Mouse (Mus musculus) midbrain, postnatal 0 days (tissue): ENCODE measurements at regions not wholly inside any gene's neighbourhood (a gene's known extent, or its start where the extent isn't known, plus 50 kb on each side); places are given as distances from the start of the nearest gene placed in this dataset.

Source experiments
- ATAC-seq: fragments of 200-750 bp; cut with Nextera tagmentation; 2 replicates; pipeline ENCODE4 v1.8.0; 2017; ENCODE audit warnings: moderate number of reproducible peaks, mild to moderate bottlenecking, moderate TSS enrichment, moderate library complexity; ENCODE audit not compliant: low FRiP score
- DNase-seq: peaks from one replicate; pipeline ENCODE4 v3.0.0-alpha.2; 2015; ENCODE audit warnings: low spot score
- H3K27ac ChIP-seq: fragments of 300-500 bp; sonication (generic); 2 replicates; pipeline ENCODE4 v1.5.1; 2014; ENCODE audit warnings: low read depth, mild to moderate bottlenecking, low read length, mixed read lengths
- H3K27me3 ChIP-seq: fragments of 300-500 bp; sonication (generic); 2 replicates; pipeline ENCODE4 v1.6.1; 2014; ENCODE audit warnings: low read length, control low read depth, mixed read lengths; ENCODE audit not compliant: insufficient read depth
- H3K36me3 ChIP-seq: fragments of 300-500 bp; sonication (generic); 2 replicates; pipeline ENCODE4 v1.6.1; 2014; ENCODE audit warnings: low read length, control low read depth, mixed read lengths; ENCODE audit not compliant: insufficient read depth
- H3K4me1 ChIP-seq: fragments of 300-500 bp; sonication (generic); 2 replicates; pipeline ENCODE4 v1.6.1; 2014; ENCODE audit warnings: mild to moderate bottlenecking, control low read depth, antibody characterized with exemption, low read length, mixed read lengths; ENCODE audit not compliant: insufficient read depth
- H3K4me2 ChIP-seq: fragments of 300-500 bp; sonication (generic); 2 replicates; pipeline ENCODE4 v1.6.1; 2014; ENCODE audit warnings: low read depth, mild to moderate bottlenecking, low read length, mixed read lengths; ENCODE audit not compliant: poor library complexity, severe bottlenecking
- H3K4me3 ChIP-seq: fragments of 300-500 bp; sonication (generic); 2 replicates; pipeline ENCODE4 v1.5.1; 2014; ENCODE audit warnings: low read depth, mild to moderate bottlenecking, low read length, moderate library complexity
- H3K9ac ChIP-seq: fragments of 300-500 bp; sonication (generic); replicated peaks from 2 replicates; pipeline ENCODE4 v1.6.1; 2014; ENCODE audit warnings: mild to moderate bottlenecking, low read length, moderate library complexity, mixed read lengths; ENCODE audit not compliant: poor library complexity, severe bottlenecking
- H3K9me3 ChIP-seq: fragments of 300-500 bp; sonication (generic); 2 replicates; pipeline ENCODE4 v1.6.1; 2016; ENCODE audit warnings: low read length, control low read depth
- CTCF ChIP-seq: IDR thresholded peaks from 2 replicates; pipeline ENCODE4 v1.5.1; 2016; ENCODE audit warnings: antibody characterized with exemption, mild to moderate bottlenecking
- WGBS: fragments of 180-500 bp; shearing (Covaris S2); extraction: QIAGEN DNeasy Blood & Tissue Kit; methylation state at CpG from one replicate; pipeline ENCODE4 v1.1.7; 2014; 5-methylcytosine and 5-hydroxymethylcytosine counted together

DNA sequence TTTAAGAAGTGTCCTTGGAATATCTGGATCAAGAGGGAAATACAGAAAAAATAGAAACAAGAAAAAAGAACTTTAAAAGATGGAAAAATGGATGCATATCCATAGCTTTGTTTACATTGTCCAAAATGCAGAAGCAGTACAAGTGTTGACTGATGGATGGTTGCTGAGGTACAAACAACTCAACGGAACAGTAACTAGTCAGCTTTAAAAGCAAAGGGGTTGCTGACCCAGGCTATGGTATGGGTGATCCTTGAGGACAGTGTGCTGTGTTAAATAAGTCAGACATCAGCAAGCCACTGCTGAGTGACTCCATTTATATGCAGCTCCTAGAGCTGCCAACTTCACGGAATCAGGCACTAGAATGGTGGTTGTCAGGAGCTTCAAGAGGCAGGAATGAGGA, 338.9 kb upstream of the Tmc3 start:
- H3K27ac ChIP-seq: no peak overlapping the region
- H3K36me3 ChIP-seq: no peaks in the 10 kb centered on the region
- 71% methylated on average over 2 of the region's 2 CpGs for WGBS
- no peak overlapping the region for H3K9ac ChIP-seq
- ATAC-seq (no peak), DNase-seq (no peak)
- H3K27me3 ChIP-seq: no peaks in the 10 kb centered on the region
- no peak overlapping the region for H3K4me2 ChIP-seq
- H3K9me3 ChIP-seq: no peaks in the 10 kb centered on the region
- no peak overlapping the region for H3K4me3 ChIP-seq
- TF ChIP-seq CTCF: no peak
- H3K4me1 ChIP-seq: no peaks in the 10 kb centered on the region

DNA sequence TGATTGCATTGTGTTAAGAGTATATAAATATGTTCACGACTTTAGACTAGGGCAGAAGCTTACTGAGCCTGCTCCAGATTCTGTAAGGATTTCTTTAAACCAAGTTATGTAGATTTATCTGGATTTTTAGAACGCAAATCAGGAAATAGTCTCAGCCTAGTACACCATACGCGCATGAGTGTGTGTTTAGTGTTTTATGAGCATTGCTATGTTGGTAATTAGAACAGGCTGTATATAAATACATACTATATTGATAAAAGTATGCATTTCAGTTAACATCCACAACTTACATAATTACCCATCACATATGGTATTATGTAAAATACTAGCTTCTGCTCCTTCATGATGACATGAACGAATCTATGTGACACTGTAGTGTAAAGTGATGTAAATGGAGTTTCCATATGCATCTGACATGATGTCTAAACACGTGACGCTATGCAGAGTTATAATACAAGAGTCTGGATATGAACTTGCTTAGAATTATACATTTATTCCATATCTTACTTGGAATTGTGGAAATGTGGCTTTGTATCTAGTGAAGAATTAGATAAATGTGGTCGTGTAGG, 332.6 kb upstream of the Tmc3 start:
- H3K4me1 ChIP-seq: no peaks in the 10 kb centered on the region
- H3K9me3 ChIP-seq: no peaks in the 10 kb centered on the region
- no peak overlapping the region for H3K4me3 ChIP-seq
- H3K4me2 ChIP-seq: no peak overlapping the region
- 88% methylated on average over 8 of the region's 8 CpGs for WGBS
- no peak overlapping the region for H3K9ac ChIP-seq
- ATAC-seq (no peak), DNase-seq (no peak)
- no peak for TF ChIP-seq CTCF
- H3K27ac ChIP-seq: no peak overlapping the region
- H3K27me3 ChIP-seq: no peaks in the 10 kb centered on the region
- H3K36me3 ChIP-seq: no peaks in the 10 kb centered on the region

DNA sequence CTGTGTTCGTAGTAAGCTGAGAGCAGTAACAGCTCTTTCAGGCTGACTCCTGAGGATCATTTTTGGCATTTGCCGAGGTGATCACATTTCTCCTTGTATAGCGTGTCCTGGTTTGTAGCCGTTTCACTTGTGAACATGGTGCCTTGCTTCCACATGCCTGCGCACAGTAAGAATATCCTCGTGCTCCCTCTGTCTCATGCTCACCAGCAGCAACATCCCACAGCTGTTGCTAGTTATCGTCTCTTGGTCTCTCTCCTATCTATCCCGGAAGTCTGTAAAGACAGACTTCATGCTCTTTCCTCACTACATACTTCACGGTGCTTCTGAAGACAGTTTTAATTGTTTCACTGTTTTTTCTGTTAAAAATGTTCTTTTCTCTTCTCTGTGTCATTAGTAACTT, 331.7 kb upstream of the Tmc3 start:
- no peak overlapping the region for H3K27ac ChIP-seq
- no peaks in the 10 kb centered on the region for H3K36me3 ChIP-seq

DNA sequence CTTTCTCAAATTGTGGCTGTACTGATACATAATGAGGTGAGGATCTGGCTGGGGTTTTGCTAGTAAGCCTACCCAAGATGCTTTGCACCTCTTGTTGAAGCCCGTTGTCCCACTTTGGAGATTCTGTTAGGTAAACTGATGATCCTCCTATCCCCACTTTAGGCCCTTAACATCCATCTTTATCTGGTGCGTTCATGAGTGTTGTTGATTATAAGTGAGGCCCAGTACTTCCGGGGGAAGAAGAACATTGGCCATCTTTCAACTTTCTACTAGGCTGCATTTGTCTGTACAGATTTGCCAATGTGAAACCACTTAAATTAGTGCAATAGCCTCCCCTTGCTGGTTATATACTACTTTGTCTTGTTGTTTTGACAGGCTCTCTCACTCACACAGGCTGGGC, 331.3 kb upstream of the Tmc3 start:
- H3K4me3 ChIP-seq: no peak overlapping the region
- no peak overlapping the region for H3K4me2 ChIP-seq
- no peak overlapping the region for H3K9ac ChIP-seq
- no peak overlapping the region for H3K27ac ChIP-seq
- WGBS: 90% methylated on average over 3 of the region's 3 CpGs
- H3K36me3 ChIP-seq: no peaks in the 10 kb centered on the region
- H3K4me1 ChIP-seq: no peaks in the 10 kb centered on the region
- no peaks in the 10 kb centered on the region for H3K27me3 ChIP-seq
- no peaks in the 10 kb centered on the region for H3K9me3 ChIP-seq
- ATAC-seq (no peak), DNase-seq (no peak)
- TF ChIP-seq CTCF: no peak

More for the DNA sequence above, 331.7 kb upstream of the Tmc3 start:
- Histone ChIP-seq H3K9me3 (no peaks in the 10 kb centered on the region), H3K4me3 (no peak overlapping the region), H3K27me3 (no peaks in the 10 kb centered on the region), H3K4me2 (no peak overlapping the region), H3K9ac (no peak overlapping the region), H3K4me1 (no peaks in the 10 kb centered on the region)
- no peak for ATAC-seq
- DNase-seq: no peak
- 92% methylated on average over 9 of the region's 9 CpGs for WGBS
- no peak for TF ChIP-seq CTCF

DNA sequence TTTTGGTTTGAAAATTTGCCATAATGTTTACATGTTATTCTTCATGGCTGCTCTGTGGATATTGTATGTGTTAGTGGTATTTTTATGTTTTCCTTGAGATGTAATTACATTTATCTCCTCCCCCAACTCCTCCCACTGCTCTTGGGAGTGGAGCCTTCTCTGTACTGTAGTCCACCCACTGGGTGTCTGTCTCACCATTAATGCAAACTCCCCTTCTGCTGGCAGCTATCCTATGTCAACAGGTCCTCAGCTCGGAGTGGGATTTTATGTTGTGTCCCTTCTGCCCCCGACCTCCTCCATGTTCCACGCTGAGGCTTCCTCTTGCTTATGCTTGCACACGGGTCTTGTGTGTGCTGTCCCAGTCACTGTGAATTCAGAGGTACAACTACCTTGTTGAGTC, 330.3 kb upstream of the Tmc3 start:
- no peaks in the 10 kb centered on the region for H3K9me3 ChIP-seq
- H3K4me1 ChIP-seq: no peaks in the 10 kb centered on the region
- no peaks in the 10 kb centered on the region for H3K36me3 ChIP-seq
- TF ChIP-seq CTCF: no peak
- H3K4me2 ChIP-seq: no peak overlapping the region
- no peak overlapping the region for H3K27ac ChIP-seq
- no peak overlapping the region for H3K4me3 ChIP-seq
- no peak for DNase-seq
- 91% methylated on average over 4 of the region's 4 CpGs for WGBS
- ATAC-seq: no peak
- no peaks in the 10 kb centered on the region for H3K27me3 ChIP-seq
- H3K9ac ChIP-seq: no peak overlapping the region

DNA sequence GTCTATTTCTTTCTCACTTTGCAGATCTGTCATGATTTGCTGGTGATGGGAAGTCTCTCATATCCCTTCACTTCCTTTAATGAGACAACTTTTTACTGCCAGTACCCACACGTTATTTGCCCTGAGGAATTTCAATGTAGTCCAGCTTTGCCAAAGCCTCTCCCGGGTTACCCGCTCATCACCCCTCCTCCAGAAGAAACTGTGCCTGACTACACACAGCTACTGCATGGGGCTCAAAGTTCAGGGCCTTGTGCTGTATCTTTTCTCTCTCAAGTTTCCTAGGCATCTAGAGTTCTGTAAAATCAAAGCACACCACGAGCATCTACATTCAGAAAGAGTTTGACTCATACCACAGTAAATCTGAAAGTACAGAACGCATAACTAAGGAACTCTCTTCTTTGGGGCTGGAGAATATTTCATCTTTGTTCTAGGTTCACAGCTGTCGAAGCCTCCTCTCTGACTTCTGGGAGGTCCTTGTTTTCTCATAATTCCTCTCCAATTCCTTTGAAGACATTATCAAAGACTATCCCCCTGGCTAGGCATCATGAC, 328.4 kb upstream of the Tmc3 start:
- DNase-seq: no peak
- no peaks in the 10 kb centered on the region for H3K4me1 ChIP-seq
- 74% methylated on average over 6 of the region's 6 CpGs for WGBS
- no peak overlapping the region for H3K4me2 ChIP-seq
- no peaks in the 10 kb centered on the region for H3K9me3 ChIP-seq
- H3K4me3 ChIP-seq: no peak overlapping the region
- no peak overlapping the region for H3K27ac ChIP-seq
- H3K36me3 ChIP-seq: no peaks in the 10 kb centered on the region
- H3K27me3 ChIP-seq: no peaks in the 10 kb centered on the region
- ATAC-seq: no peak
- H3K9ac ChIP-seq: no peak overlapping the region
- TF ChIP-seq CTCF: no peak
